Mouse (Mus musculus) G1E (cell line): Measurements from ENCODE around the gene Hmgn3.

Experiments
- CTCF ChIP-seq: IDR thresholded peaks from 2 replicates; pipeline ENCODE4 v1.5.1; 2012; ENCODE audit warnings: low read depth, low read length, inconsistent platforms, mixed read lengths
- GATA1 ChIP-seq: IDR thresholded peaks from 2 replicates; pipeline ENCODE4 v1.6.1; 2012; ENCODE audit warnings: borderline replicate concordance, low read length, inconsistent platforms, mixed read lengths
- GATA2 ChIP-seq: IDR thresholded peaks from 2 replicates; pipeline ENCODE4 v1.6.1; 2012; ENCODE audit warnings: low read depth, low read length, inconsistent platforms, borderline replicate concordance
- POLR2AphosphoS5 ChIP-seq: IDR thresholded peaks from 2 replicates; pipeline ENCODE4 v1.6.1; 2012; ENCODE audit warnings: low read depth, low read length, inconsistent platforms; ENCODE audit not compliant: insufficient replicate concordance
- TAL1 ChIP-seq: conservative IDR thresholded peaks from 2 replicates; pipeline ENCODE4 v1.6.1; 2012; ENCODE audit warnings: low read depth, low read length, inconsistent platforms, mixed read lengths

DNA sequence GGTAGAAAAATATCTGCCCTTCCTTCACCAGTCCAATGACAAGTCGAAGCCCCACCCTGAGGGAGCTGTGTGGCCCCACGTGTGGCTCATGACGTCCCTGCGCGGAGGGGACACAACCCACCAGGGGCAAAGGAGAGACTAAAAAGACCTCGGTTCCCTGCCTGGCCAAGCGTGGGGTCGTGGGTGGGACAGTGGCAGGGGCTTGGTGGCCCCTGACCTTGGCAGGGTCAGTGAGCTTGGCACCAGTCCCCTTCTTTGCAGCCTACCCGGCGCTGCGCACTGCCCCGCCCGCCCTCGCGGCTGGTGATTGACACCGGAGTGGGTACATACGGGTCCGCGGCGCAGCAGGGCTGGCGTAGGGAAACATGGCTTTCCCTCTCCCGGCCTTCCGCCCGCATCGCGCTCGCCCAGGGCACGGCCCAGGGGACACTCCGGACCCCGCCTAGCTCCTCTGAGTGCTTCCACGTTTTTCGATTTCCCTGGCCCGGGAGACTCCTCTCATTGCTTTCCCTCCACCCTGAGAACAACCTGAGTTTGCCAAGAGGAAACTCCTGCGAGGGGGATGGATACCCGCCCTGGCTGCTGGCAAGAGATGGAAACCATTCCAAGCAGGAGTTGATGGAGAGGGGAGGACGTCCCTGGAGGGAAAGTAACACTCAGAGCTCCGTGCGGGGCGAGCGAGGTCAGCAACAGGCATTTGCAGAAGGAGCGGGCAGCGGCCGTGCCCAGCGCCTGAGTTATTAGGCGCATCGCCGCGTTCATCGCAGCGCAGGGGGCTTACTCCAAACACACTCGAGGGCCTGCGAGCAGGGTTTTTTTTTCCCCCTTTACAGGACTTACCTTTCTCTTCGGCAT, 667 bp downstream of the Hmgn3 start:
- no peak for TF ChIP-seq TAL1
- TF ChIP-seq CTCF, result no peak
- no peak for TF ChIP-seq GATA1
- no peak for TF ChIP-seq POLR2AphosphoS5
- no peak for TF ChIP-seq GATA2
